Mouse (Mus musculus) liver, postnatal 0 days (tissue): ENCODE data around the gene Cox4i2.

Experiments
- CTCF ChIP-seq: sonication (generic); IDR thresholded peaks from 2 replicates; pipeline ENCODE4 v1.5.1; 2016; ENCODE audit warnings: antibody characterized with exemption, low read depth
- EP300 ChIP-seq: IDR thresholded peaks from 2 replicates; pipeline ENCODE4 v1.6.1; 2016; ENCODE audit warnings: antibody characterized with exemption, low read depth, mild to moderate bottlenecking

- TF ChIP-seq CTCF (no peak), EP300 (no peak)
Observed at GRCm38 (mm10) chr2:152737306-152738221, 16.4 kb upstream of the Cox4i2 start.
